Mouse (Mus musculus) spleen, adult 12 weeks (tissue): ENCODE results near the gene Ppox.

ENCODE experiments used
- DNase-seq: peaks from one replicate; pipeline ENCODE4 v3.0.0; 2022; ENCODE audit warnings: low spot score

The Ppox gene

GRCm38 (mm10) chr1:171285096-171285892 is 4.3 kb upstream of the Ppox start:
- DNase-seq, result no peak

GRCm38 (mm10) chr1:171284491-171284890 is 3.5 kb upstream of the Ppox start:
- no peak for DNase-seq

GRCm38 (mm10) chr1:171283188-171284160 is 2.5 kb upstream of the Ppox start:
- DNase-seq, result no peak

- DNase-seq, result no peak
Measured at GRCm38 (mm10) chr1:171282086-171282805, 1.3 kb upstream of the Ppox start.

GRCm38 (mm10) chr1:171281528-171281923 is 540 bp upstream of the Ppox start:
- peak; percentile 83 for DNase-seq

- DNase-seq, result no peak
Measured at GRCm38 (mm10) chr1:171280250-171280915, 603 bp downstream of the Ppox start.

GRCm38 (mm10) chr1:171279721-171280120 is 1.3 kb downstream of the Ppox start:
- no peak for DNase-seq

- DNase-seq, result no peak
Measured at GRCm38 (mm10) chr1:171279012-171279705, 1.8 kb downstream of the Ppox start.

GRCm38 (mm10) chr1:171278436-171278835 is 2.5 kb downstream of the Ppox start:
- DNase-seq, result no peak

GRCm38 (mm10) chr1:171277736-171278135 is 3.2 kb downstream of the Ppox start:
- no peak for DNase-seq

- DNase-seq, result no peak
Measured at GRCm38 (mm10) chr1:171276110-171276748, 4.8 kb downstream of the Ppox start.

- no peak for DNase-seq
Measured at GRCm38 (mm10) chr1:171275144-171275734, 5.7 kb downstream of the Ppox start.

- DNase-seq, result no peak
Measured at GRCm38 (mm10) chr1:171274171-171274570, 6.8 kb downstream of the Ppox start.

- no peak for DNase-seq
Measured at GRCm38 (mm10) chr1:171272086-171272485, 8.9 kb downstream of the Ppox start.

GRCm38 (mm10) chr1:171271622-171272021 is 9.4 kb downstream of the Ppox start:
- no peak for DNase-seq

- no peak for DNase-seq
Measured at GRCm38 (mm10) chr1:171271196-171271595, 9.8 kb downstream of the Ppox start.

GRCm38 (mm10) chr1:171270573-171270900 is 10.4 kb downstream of the Ppox start:
- no peak for DNase-seq

GRCm38 (mm10) chr1:171269848-171270572 is 11.0 kb downstream of the Ppox start, which contains the start of gene B4galt3:
B4galt3 (plus strand) TSS chr1:171270328.
- DNase-seq, result peak; percentile 94

GRCm38 (mm10) chr1:171268341-171268740 is 12.6 kb downstream of the Ppox start:
- DNase-seq, result no peak
